In the genomic region with DNA sequence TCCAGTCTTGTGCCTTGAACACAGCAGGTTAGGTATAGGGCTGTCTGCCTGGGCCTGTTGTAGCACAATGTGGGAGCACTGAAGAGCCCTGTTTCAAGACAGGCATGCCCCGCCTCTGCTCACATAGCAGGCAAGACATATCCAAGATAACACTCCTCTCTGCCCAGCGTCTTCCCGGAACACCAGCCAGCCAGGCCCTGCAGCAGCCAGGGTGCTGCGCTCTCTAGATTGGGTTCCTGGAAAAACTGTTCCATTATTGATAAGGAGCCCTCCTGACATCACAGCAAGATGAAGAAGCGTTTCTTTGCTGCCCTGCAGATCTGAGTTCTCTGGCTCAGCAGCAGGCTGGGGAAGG, we compare ENCODE assay signal across 13 mouse cellular contexts. TPM values are rescaled to one million over a fixed set of nuclear protein-coding genes. Genes with fewer than 3 reads are reported as not detected.
DNase-seq lines count a peak whose midpoint lies in the region; ATAC-seq lines count a peak whose summit lies in the region.
"Had no signal": no experiment of that assay in that cellular context is flagged by ENCODE, and none has a peak within 500 bp of the region (broad histone marks: within the 10 kb centered on the region; RNA-seq: fewer than 3 reads in every experiment).

No protein-coding gene starts in this region.

- WGBS in kidney, embryonic 15.5 days = 83% methylated on average over 5 of the region's 5 CpGs
- 52% methylated on average over 5 of the region's 5 CpGs for WGBS in intestine, embryonic 16.5 days

- H3K9ac ChIP-seq in kidney, embryonic 15.5 days = no peak overlapping the region
- no peak overlapping the region for H3K9ac ChIP-seq in intestine, embryonic 16.5 days (ENCODE audit: low read depth, low read length)
- H3K9ac ChIP-seq: limb, embryonic 12.5 days had no signal

- no peak overlapping the region for H3K4me3 ChIP-seq in kidney, embryonic 15.5 days (replicated peaks)
- no peak overlapping the region for H3K4me3 ChIP-seq in intestine, embryonic 16.5 days (ENCODE audit: low read length)
- H3K4me3 ChIP-seq: limb, embryonic 12.5 days; myocyte had no signal

- peak; percentile 76 for ATAC-seq in kidney, embryonic 15.5 days (replicated peaks; ENCODE audit: low FRiP score)
- ATAC-seq in intestine, embryonic 16.5 days = peak; percentile 79
- ATAC-seq in CD4-positive, CD25-positive, alpha-beta regulatory T cell, adult 4 months = no peak
- ATAC-seq: hindbrain, postnatal 0 days had no signal

- H3K9me3 ChIP-seq in kidney, embryonic 15.5 days (replicated peaks) = no peaks in the 10 kb centered on the region
- no peaks in the 10 kb centered on the region for H3K9me3 ChIP-seq in intestine, embryonic 16.5 days (ENCODE audit: control insufficient read depth, low read length)
- H3K9me3 ChIP-seq: limb, embryonic 12.5 days had no signal

- no peaks in the 10 kb centered on the region for H3K36me3 ChIP-seq in kidney, embryonic 15.5 days
- H3K36me3 ChIP-seq in intestine, embryonic 16.5 days (ENCODE audit: control insufficient read depth, insufficient read depth, low read length) = no peaks in the 10 kb centered on the region
- H3K36me3 ChIP-seq: limb, embryonic 12.5 days had no signal

- no peaks in the 10 kb centered on the region for H3K27me3 ChIP-seq in kidney, embryonic 15.5 days
- H3K27me3 ChIP-seq in intestine, embryonic 16.5 days (replicated peaks; ENCODE audit: control insufficient read depth, insufficient read depth, low read length) = no peaks in the 10 kb centered on the region
- H3K27me3 ChIP-seq: limb, embryonic 12.5 days had no signal

- peaks cover 9% of the 10 kb centered on the region; the same call in 1 of the 2 replicates for H3K4me1 ChIP-seq in kidney, embryonic 15.5 days
- H3K4me1 ChIP-seq in intestine, embryonic 16.5 days (ENCODE audit: control insufficient read depth, insufficient read depth, low read length) = 0 out of 2 replicates have a peak, but pooled peaks cover 6% of the 10 kb centered on the region
- H3K4me1 ChIP-seq: limb, embryonic 12.5 days had no signal

- no peak for DNase-seq in kidney, postnatal 14 days
- peak; percentile 96 for DNase-seq in c-Kit-positive CD71-positive TER-119-positive erythroid progenitor cells, embryonic 14.5 days (ENCODE audit: low spot score)
- peak; percentile 73 to 85 for DNase-seq in spleen, postnatal 10 days (ENCODE audit: low spot score in 2 of 2)
- DNase-seq in embryo, embryonic 9.5 days (ENCODE audit: extremely low spot score) = no peak
- DNase-seq in frontal cortex, postnatal 14 days (ENCODE audit: low spot score in 2 of 2) = no peak
- DNase-seq: adrenal gland, postnatal 14 days; right cerebral cortex, postnatal 4 days had no signal

- no peak overlapping the region for H3K4me2 ChIP-seq in kidney, embryonic 15.5 days
- no peak overlapping the region for H3K4me2 ChIP-seq in intestine, embryonic 16.5 days (ENCODE audit: low read depth, low read length)
- H3K4me2 ChIP-seq: limb, embryonic 12.5 days had no signal

- H3K27ac ChIP-seq in kidney, embryonic 15.5 days = no peak overlapping the region
- no peak overlapping the region for H3K27ac ChIP-seq in intestine, embryonic 16.5 days (ENCODE audit: low read length)
- H3K27ac ChIP-seq: hindbrain, postnatal 0 days; limb, embryonic 12.5 days had no signal

RNA-seq across cellular contexts. Expression of a gene that starts 28.2 kb away (rescaled TPM):
- 3.6 and 3.9 TPM in 2 replicates for polyA plus RNA-seq in kidney, embryonic 15.5 days (2015; fragmentation: Nextera tagmentation; extraction: Ambion mirVana)
- 3.0 and 5.2 TPM in 2 replicates for polyA plus RNA-seq in intestine, embryonic 16.5 days (2015; fragmentation: Nextera tagmentation; extraction: Ambion mirVana)
- 1 to 10 TPM; 5.8 to 7.2 TPM for polyA plus RNA-seq in CD4-positive, CD25-positive, alpha-beta regulatory T cell, adult 4 months (2017; shearing (Covaris generic))

Comparison
In these comparisons a context has a peak if more than half of its experiments do, and no peak if none do; other contexts are left out.
1. DNase-seq: peak in c-Kit-positive CD71-positive TER-119-positive erythroid progenitor cells, embryonic 14.5 days (single experiment) and spleen, postnatal 10 days (2 of 2); none in kidney, postnatal 14 days (single experiment), embryo, embryonic 9.5 days (single experiment) and frontal cortex, postnatal 14 days (0 of 2).